Mouse (Mus musculus): Measurements from ENCODE around the gene Adora1. TPM values are rescaled to one million over a fixed set of nuclear protein-coding genes. Genes with fewer than 3 reads are reported as not detected.
"Not testable (repeated sequence)": the region's sequence is repeated elsewhere in the genome, so short reads cannot be mapped to it uniquely, and the experiment has no call there.

Gene Adora1
- total RNA-seq (2014; fragmentation: Nextera tagmentation): not detected in 2 replicates
- not detected in 2 replicates for total RNA-seq (2017)

- ATAC-seq (replicated peaks; ENCODE audit: poor library complexity, severe bottlenecking): no peak
Measured at GRCm38 (mm10) chr1:134235391-134235921, at the start of gene Adora1. TSS of gene Adora1 (minus strand) at chr1:134235431.

GRCm38 (mm10) chr1:134283108-134283507, 47.9 kb upstream of the Adora1 start:
- ATAC-seq (replicated peaks; ENCODE audit: poor library complexity, severe bottlenecking): no peak

- no peak for ATAC-seq (replicated peaks; ENCODE audit: poor library complexity, severe bottlenecking)
Measured at GRCm38 (mm10) chr1:134282342-134282741, 47.1 kb upstream of the Adora1 start.

- no peak for ATAC-seq (replicated peaks; ENCODE audit: poor library complexity, severe bottlenecking)
Measured at GRCm38 (mm10) chr1:134281563-134281962, 46.3 kb upstream of the Adora1 start.

GRCm38 (mm10) chr1:134280174-134280573, 44.9 kb upstream of the Adora1 start:
- ATAC-seq (replicated peaks; ENCODE audit: poor library complexity, severe bottlenecking): no peak

GRCm38 (mm10) chr1:134276823-134277222, 41.6 kb upstream of the Adora1 start:
- no peak for ATAC-seq (replicated peaks; ENCODE audit: poor library complexity, severe bottlenecking)

- no peak for ATAC-seq (replicated peaks; ENCODE audit: poor library complexity, severe bottlenecking)
Measured at GRCm38 (mm10) chr1:134275616-134276464, 40.6 kb upstream of the Adora1 start.

- ATAC-seq (replicated peaks; ENCODE audit: poor library complexity, severe bottlenecking): no peak
Measured at GRCm38 (mm10) chr1:134274483-134274920, 39.3 kb upstream of the Adora1 start.

GRCm38 (mm10) chr1:134273493-134274395, 38.5 kb upstream of the Adora1 start:
- ATAC-seq (replicated peaks; ENCODE audit: poor library complexity, severe bottlenecking): no peak

- no peak for ATAC-seq (replicated peaks; ENCODE audit: poor library complexity, severe bottlenecking)
Measured at GRCm38 (mm10) chr1:134272754-134273250, 37.6 kb upstream of the Adora1 start.

- no peak for ATAC-seq (replicated peaks; ENCODE audit: poor library complexity, severe bottlenecking)
Measured at GRCm38 (mm10) chr1:134270026-134270425, 34.8 kb upstream of the Adora1 start.

GRCm38 (mm10) chr1:134265797-134266196, 30.6 kb upstream of the Adora1 start:
- no peak for ATAC-seq (replicated peaks; ENCODE audit: poor library complexity, severe bottlenecking)

- no peak for ATAC-seq (replicated peaks; ENCODE audit: poor library complexity, severe bottlenecking)
Measured at GRCm38 (mm10) chr1:134264341-134264740, 29.1 kb upstream of the Adora1 start.

- not testable (repeated sequence) for ATAC-seq (replicated peaks; ENCODE audit: poor library complexity, severe bottlenecking)
Measured at GRCm38 (mm10) chr1:134249681-134250080, 14.4 kb upstream of the Adora1 start.

- no peak for ATAC-seq (replicated peaks; ENCODE audit: poor library complexity, severe bottlenecking)
Measured at GRCm38 (mm10) chr1:134246590-134246989, 11.4 kb upstream of the Adora1 start.

- ATAC-seq (replicated peaks; ENCODE audit: poor library complexity, severe bottlenecking): no peak
Measured at GRCm38 (mm10) chr1:134245004-134245717, 9.9 kb upstream of the Adora1 start.

GRCm38 (mm10) chr1:134243948-134244914, 9.0 kb upstream of the Adora1 start:
- ATAC-seq (replicated peaks; ENCODE audit: poor library complexity, severe bottlenecking): peak; percentile 95

GRCm38 (mm10) chr1:134243505-134243904, 8.3 kb upstream of the Adora1 start:
- no peak for ATAC-seq (replicated peaks; ENCODE audit: poor library complexity, severe bottlenecking)

GRCm38 (mm10) chr1:134242286-134242685, 7.1 kb upstream of the Adora1 start:
- no peak for ATAC-seq (replicated peaks; ENCODE audit: poor library complexity, severe bottlenecking)

All from granulocyte monocyte progenitor cell, adult 5-6 weeks (primary cell).